Mouse (Mus musculus) liver, embryonic 11.5 days (tissue): ENCODE results near the gene Sparc. TPM values are rescaled to one million over a fixed set of nuclear protein-coding genes. Genes with fewer than 3 reads are reported as not detected.
A peak's percentile ranks its signal among the peaks of the same experiment; 100 is the strongest.

Experiments used
- ATAC-seq: fragments of 200-750 bp; cut with Nextera tagmentation; replicated peaks from 2 replicates; pipeline ENCODE4 v1.8.0; 2017; ENCODE audit warnings: moderate number of reproducible peaks, mild to moderate bottlenecking, moderate TSS enrichment, moderate library complexity; ENCODE audit not compliant: low FRiP score
- DNase-seq: peaks from one replicate; pipeline ENCODE4 v3.0.0-alpha.2; 2017; ENCODE audit warnings: low spot score
- H3K27ac ChIP-seq: fragments of 300-500 bp; sonication (generic); 2 replicates; pipeline ENCODE4 v1.5.1; 2014; ENCODE audit warnings: mild to moderate bottlenecking, low read depth, low read length, control low read depth
- H3K27me3 ChIP-seq: fragments of 300-500 bp; sonication (generic); replicated peaks from 2 replicates; pipeline ENCODE4 v1.6.1; 2014; ENCODE audit warnings: low read length, mixed read lengths; ENCODE audit not compliant: control insufficient read depth, insufficient read depth
- H3K36me3 ChIP-seq: fragments of 300-500 bp; sonication (generic); 2 replicates; pipeline ENCODE4 v1.6.1; 2014; ENCODE audit warnings: mild to moderate bottlenecking, low read length, moderate library complexity, mixed read lengths; ENCODE audit not compliant: control insufficient read depth, insufficient read depth
- H3K4me1 ChIP-seq: fragments of 300-500 bp; sonication (generic); replicated peaks from 2 replicates; pipeline ENCODE4 v1.6.1; 2014; ENCODE audit warnings: low read length, mixed read lengths; ENCODE audit not compliant: control insufficient read depth, insufficient read depth
- H3K4me2 ChIP-seq: fragments of 300-500 bp; sonication (generic); 2 replicates; pipeline ENCODE4 v1.6.1; 2014; ENCODE audit warnings: mild to moderate bottlenecking, control low read depth, moderate library complexity
- H3K4me3 ChIP-seq: fragments of 300-500 bp; sonication (generic); 2 replicates; pipeline ENCODE4 v1.5.1; 2014; ENCODE audit warnings: low read depth, low read length, control low read depth
- H3K9ac ChIP-seq: fragments of 300-500 bp; sonication (generic); 2 replicates; pipeline ENCODE4 v1.6.1; 2014; ENCODE audit warnings: low read depth, low read length, control low read depth
- H3K9me3 ChIP-seq: fragments of 300-500 bp; sonication (generic); 2 replicates; pipeline ENCODE4 v1.6.1; 2016; ENCODE audit warnings: low read length, inconsistent platforms, mixed read lengths; ENCODE audit not compliant: control insufficient read depth
- WGBS: fragments of 180-500 bp; shearing (Covaris S2); extraction: QIAGEN DNeasy Blood & Tissue Kit; methylation state at CpG from one replicate; pipeline ENCODE4 v1.1.7; 2014; 5-methylcytosine and 5-hydroxymethylcytosine counted together
- polyA plus RNA-seq: library from polyadenylated mRNA; unstranded; fragments of >200 nt; fragmentation: Nextera tagmentation; extraction: Ambion mirVana; gene quantifications from 2 replicates; pipeline ENCODE4 v1.2.1, GENCODE M21; 2014

Sparc gene
- polyA plus RNA-seq, 1 experiment from 2014 or later: 334 TPM

DNA sequence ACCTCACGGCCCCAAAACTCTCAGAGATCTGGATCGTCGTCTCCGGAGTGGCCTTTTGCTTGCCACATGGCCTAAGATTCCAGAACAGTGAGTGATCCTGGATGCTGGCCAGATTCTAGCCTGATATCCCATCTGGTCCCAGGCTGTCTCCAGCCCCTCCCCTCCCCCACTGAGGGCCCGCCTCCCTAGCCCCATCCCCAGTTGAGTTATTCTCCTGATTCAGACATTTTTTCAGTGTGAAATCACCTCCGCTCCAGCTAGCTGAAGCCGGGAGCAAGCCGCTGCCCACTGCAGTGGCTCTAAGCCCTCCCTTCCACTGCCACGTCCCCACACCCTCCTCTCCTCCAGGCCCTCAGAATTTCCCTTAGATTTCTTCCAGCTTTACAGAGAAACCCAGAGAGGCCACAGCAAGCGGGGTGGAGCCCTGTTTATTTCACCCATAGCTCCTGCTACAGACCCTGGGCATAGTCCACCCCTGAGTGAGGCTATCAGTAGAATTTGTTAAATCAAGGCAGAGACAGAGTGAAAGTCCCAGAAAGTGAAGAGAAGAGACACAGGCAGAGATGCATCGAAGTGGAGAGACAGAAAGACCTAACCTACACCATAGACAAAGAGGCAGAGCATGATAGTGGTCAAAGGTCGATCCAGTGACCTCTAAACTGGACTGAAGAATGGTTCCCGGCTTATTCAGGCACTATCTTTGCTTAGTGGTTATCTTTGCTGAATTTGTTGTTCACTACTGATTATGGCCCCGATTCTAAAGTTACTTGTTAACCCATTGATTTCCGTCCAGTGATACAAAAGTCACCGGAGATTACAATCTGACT, 5.4 kb upstream of the Sparc start:
- Histone ChIP-seq H3K36me3 (no peaks in the 10 kb centered on the region), H3K9ac (peak overlapping the region; percentile 44; the same call in 1 of the 2 replicates), H3K9me3 (no peaks in the 10 kb centered on the region), H3K27me3 (no peaks in the 10 kb centered on the region), H3K27ac (peak overlapping the region; percentile 86), H3K4me3 (no peak overlapping the region), H3K4me1 (peaks cover 5% of the 10 kb centered on the region), H3K4me2 (peak overlapping the region; percentile 26; the same call in 1 of the 2 replicates)
- WGBS: 34% methylated on average over 16 of the region's 16 CpGs
- DNase-seq (peak; percentile 70), ATAC-seq (peak; percentile 66)

DNA sequence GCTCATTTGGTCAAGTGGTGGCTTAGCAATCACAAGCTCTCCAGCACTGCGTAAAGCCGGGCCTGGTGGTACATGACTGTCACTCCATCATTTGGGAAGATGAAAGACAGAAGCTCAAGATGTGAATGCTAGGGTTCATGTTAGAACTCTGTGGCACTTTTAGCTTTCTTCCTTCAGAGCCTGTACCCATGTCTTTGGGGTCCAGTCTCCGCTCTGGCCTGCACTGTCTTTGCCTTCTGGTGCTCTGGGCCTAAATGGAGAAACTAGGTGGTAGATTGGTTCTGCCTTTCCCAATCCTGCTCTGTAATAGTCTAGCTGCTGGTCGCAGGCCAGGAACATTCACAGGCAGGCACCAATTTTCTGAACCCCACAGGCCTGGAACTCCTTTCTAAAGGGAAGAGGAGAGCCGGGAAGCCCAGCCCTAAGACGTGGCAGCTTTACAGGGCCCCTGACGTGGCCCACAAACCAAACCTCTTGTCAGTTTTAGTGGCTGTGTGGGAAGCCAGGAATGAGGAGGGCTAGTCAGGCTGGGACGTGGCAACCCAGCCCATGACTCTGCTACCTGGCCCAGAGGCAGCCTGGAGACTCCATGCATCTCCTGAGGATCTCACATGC, 1.9 kb upstream of the Sparc start:
- no peak overlapping the region for H3K4me3 ChIP-seq
- ATAC-seq (no peak), DNase-seq (no peak)
- H3K27me3 ChIP-seq: no peaks in the 10 kb centered on the region
- no peaks in the 10 kb centered on the region for H3K9me3 ChIP-seq
- H3K9ac ChIP-seq: no peak overlapping the region
- no peak overlapping the region for H3K27ac ChIP-seq
- peaks cover 12% of the 10 kb centered on the region for H3K4me1 ChIP-seq
- WGBS: 79% methylated on average over 8 of the region's 8 CpGs
- H3K4me2 ChIP-seq: no peak overlapping the region
- H3K36me3 ChIP-seq: no peaks in the 10 kb centered on the region

DNA sequence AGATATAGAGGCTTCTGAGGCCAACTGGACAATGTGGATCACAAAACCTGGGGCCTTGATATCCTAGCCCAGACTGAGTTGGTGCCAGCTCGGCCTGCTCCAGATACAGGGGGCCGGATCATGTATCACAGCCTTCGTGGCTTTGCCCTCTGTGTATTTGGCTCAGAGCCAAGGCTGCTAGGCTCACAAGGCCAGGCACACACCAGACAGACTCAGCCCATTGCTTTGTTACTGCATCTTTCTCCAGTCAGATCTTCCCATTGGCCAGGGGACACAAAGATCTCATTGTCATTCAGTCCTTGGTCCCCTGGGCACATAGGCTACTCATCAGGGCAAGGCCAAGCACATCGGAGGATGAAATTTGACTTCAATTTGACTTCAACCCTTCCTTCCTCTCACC, 773 bp upstream of the Sparc start:
- H3K4me2 ChIP-seq: no peak overlapping the region
- H3K4me1 ChIP-seq: peaks cover 12% of the 10 kb centered on the region
- H3K27ac ChIP-seq: peak overlapping the region; percentile 53; the same call in 1 of the 2 replicates
- DNase-seq (no peak), ATAC-seq (no peak)
- H3K27me3 ChIP-seq: no peaks in the 10 kb centered on the region
- WGBS: 54% methylated on average over 4 of the region's 4 CpGs
- H3K36me3 ChIP-seq: no peaks in the 10 kb centered on the region
- H3K9ac ChIP-seq: no peak overlapping the region
- H3K4me3 ChIP-seq: no peak overlapping the region
- H3K9me3 ChIP-seq: no peaks in the 10 kb centered on the region

DNA sequence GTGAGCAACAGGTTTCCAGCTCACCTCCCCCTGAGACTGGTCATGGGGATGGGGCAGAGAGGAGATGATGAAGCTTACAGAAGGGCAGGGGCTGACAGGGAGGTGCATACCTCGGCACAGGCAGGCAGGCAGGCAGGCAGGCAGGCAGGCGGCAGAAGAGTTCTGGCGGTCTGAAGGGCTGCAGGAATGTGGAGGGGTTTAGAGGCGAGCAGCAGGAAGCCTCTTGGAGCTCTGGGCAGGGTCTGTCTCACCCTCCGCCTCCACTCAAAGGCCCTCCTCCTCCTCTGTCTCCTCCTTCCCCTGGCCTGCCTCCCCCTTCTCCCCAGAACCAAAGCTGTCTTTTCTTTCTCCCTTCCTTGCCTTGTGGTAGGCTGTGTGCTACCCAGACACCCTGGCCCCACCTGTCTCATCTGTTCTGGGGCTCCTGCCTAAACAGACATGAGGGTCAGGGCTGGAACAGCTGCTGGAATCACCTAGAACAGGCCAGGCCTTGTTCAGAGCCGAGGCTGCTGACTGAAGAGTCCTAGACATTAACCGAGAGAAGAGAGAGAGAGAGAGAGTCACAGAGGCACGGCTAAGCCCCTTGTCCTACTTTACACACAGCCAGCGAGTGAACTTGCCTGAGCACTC, 3.2 kb downstream of the Sparc start:
- peak; percentile 60 for ATAC-seq
- Histone ChIP-seq H3K4me3 (peak overlapping the region; percentile 47), H3K4me2 (peak overlapping the region; percentile 64), H3K9ac (peak overlapping the region; percentile 64), H3K27me3 (no peaks in the 10 kb centered on the region), H3K9me3 (no peaks in the 10 kb centered on the region), H3K36me3 (no peaks in the 10 kb centered on the region), H3K27ac (peak overlapping the region; percentile 71), H3K4me1 (peaks cover 23% of the 10 kb centered on the region)
- 18% methylated on average over 9 of the region's 9 CpGs for WGBS
- peak; percentile 56 for DNase-seq

DNA sequence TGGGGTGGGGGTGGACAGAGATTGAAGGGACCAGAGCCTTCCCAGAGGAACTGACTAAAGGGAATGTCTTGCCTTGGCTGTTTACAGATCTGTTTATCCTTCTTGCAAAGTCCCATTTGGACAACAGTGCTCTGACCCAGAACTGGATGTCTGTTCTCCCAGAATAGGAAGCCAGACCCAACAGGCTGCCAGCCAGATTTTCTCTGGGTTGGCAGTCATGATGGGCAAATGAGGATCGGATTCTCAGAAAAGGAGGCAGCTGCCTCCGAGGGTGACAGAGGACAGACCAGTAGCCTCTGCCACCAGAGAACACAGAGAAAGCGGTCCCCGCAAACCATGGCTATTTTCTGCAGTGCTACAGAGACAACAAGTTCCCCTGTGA, 3.7 kb downstream of the Sparc start:
- peaks cover 24% of the 10 kb centered on the region for H3K4me1 ChIP-seq
- H3K4me2 ChIP-seq: peak overlapping the region; percentile 64
- H3K27ac ChIP-seq: peak overlapping the region; percentile 71
- H3K36me3 ChIP-seq: no peaks in the 10 kb centered on the region
- no peaks in the 10 kb centered on the region for H3K9me3 ChIP-seq
- H3K27me3 ChIP-seq: no peaks in the 10 kb centered on the region
- ATAC-seq (no peak), DNase-seq (peak; percentile 42)
- H3K4me3 ChIP-seq: peak overlapping the region; percentile 47
- peak overlapping the region; percentile 64 for H3K9ac ChIP-seq
- 21% methylated on average over 4 of the region's 4 CpGs for WGBS

DNA sequence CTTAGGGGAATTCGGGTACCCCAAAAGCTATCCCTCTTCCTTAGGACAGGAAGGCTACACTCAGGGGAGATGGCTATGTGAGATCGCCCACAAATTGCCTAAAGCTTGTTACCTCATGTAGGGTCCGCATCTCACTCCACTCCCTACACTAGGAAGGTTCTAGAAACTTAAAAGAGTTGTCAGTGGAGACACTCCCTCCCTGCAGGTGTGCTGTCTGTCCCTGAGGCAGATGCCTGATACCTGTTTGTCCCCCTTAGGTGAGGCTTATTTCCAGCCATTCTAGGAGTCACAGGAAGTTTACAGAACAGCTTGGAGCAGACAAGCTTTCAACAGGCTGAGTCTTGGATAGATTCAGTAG, 4.3 kb downstream of the Sparc start:
- H3K36me3 ChIP-seq: no peaks in the 10 kb centered on the region
- 19% methylated on average over 3 of the region's 3 CpGs for WGBS
- peak overlapping the region; percentile 47 for H3K4me3 ChIP-seq
- peak overlapping the region; percentile 64 for H3K4me2 ChIP-seq
- H3K9me3 ChIP-seq: no peaks in the 10 kb centered on the region
- peaks cover 27% of the 10 kb centered on the region for H3K4me1 ChIP-seq
- no peaks in the 10 kb centered on the region for H3K27me3 ChIP-seq
- ATAC-seq: no peak
- no peak for DNase-seq
- H3K9ac ChIP-seq: peak overlapping the region; percentile 64
- 0 out of 2 replicates have a peak overlapping the region, but pooled peaks have one; percentile 21 for H3K27ac ChIP-seq

DNA sequence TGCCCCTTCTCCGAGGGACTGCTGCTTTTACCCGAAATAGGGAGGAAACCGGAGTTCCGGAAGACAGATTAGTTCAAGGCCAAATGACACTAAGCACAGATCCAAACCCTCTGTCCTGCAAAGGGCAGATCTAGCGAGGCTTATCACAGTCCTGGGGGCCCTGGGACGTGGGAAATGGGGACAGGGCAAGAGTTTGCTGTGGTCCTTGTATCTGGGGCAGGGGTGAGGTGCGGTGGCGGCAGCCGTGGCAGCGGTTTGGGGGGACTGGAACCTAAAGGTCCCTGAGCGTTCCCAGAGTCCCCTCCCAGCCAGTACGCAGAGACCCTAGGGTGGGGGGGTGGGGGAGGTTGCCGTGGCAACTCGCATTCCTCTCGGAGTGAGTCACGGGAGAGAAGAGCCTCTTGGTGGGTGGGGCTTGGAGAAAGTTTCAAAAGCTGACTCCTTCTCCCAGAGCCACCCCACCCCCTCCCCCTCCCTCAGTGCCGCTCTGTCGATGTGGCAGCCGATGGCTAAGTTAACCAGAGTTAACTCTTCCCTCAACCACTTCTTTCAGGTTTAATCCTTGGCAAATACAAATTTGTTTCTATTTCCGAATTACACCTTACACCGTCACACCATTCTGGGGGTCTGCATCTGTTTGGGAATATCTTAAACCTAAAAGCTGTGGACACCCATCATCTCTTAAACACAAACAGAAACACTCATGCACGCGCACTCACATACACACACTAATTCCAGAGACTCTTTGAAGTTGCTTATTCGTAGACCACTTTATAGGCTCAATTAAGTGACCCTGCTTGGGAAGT, 4.9 kb downstream of the Sparc start:
- Histone ChIP-seq H3K36me3 (no peaks in the 10 kb centered on the region), H3K4me2 (peak overlapping the region; percentile 64), H3K9me3 (no peaks in the 10 kb centered on the region), H3K4me3 (peak overlapping the region; percentile 47), H3K27ac (peak overlapping the region; percentile 61), H3K27me3 (no peaks in the 10 kb centered on the region), H3K9ac (peak overlapping the region; percentile 64), H3K4me1 (peaks cover 27% of the 10 kb centered on the region)
- ATAC-seq (peak; percentile 51), DNase-seq (peak; percentile 72)
- WGBS: 1% methylated on average over 24 of the region's 24 CpGs

DNA sequence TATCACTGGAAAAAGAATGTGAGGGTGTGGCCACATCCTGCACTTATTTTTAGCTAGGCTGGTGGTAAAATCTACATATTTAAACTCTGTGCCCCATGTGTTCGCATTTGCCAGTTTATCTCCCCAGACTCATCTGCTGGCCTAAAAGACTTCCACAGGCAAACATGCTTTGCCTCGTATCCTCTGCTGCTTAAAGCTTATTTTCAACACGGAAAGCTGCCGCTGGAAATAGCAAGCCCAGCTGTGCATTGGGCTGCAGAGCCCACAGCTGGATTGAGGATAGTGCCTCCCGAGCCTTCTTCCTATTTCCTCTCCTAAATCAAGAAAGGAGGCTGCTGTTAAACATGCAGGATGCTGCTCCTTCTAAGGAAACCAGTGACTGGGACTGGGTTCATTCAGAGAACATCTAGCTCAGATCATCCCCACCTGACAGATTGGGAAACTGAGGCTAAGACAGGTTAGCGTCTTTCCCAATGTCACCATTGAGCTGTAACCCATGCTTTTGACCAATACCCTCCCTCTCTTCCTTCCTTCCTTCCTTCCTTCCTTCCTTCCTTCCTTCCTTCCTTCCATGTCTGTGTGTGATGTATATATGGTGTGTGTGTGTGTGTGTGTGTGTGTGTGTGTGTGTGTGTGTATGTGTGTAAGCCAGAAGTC, 6.2 kb downstream of the Sparc start:
- Histone ChIP-seq H3K36me3 (no peaks in the 10 kb centered on the region), H3K27me3 (no peaks in the 10 kb centered on the region), H3K9me3 (no peaks in the 10 kb centered on the region), H3K4me1 (peaks cover 27% of the 10 kb centered on the region), H3K4me3 (no peak overlapping the region), H3K4me2 (peak overlapping the region; percentile 33), H3K27ac (peak overlapping the region; percentile 17; the same call in 1 of the 2 replicates), H3K9ac (no peak overlapping the region)
- DNase-seq (no peak), ATAC-seq (no peak)
- 43% methylated on average over 6 of the region's 6 CpGs for WGBS
